Mouse (Mus musculus) liver, embryonic 12.5 days (tissue): ENCODE measurements around the gene Edil3. TPM values are rescaled to one million over a fixed set of nuclear protein-coding genes. Genes with fewer than 3 reads are reported as not detected.

Source experiments
- ATAC-seq: fragments of 200-750 bp; cut with Nextera tagmentation; 2 replicates; pipeline ENCODE4 v1.8.0; 2017; ENCODE audit warnings: moderate number of reproducible peaks, mild to moderate bottlenecking, moderate library complexity
- H3K27ac ChIP-seq: fragments of 300-500 bp; sonication (generic); 2 replicates; pipeline ENCODE4 v1.5.1; 2016; ENCODE audit warnings: mild to moderate bottlenecking
- H3K27me3 ChIP-seq: fragments of 300-500 bp; sonication (generic); replicated peaks from 2 replicates; pipeline ENCODE4 v1.6.1; 2016; ENCODE audit warnings: mild to moderate bottlenecking, moderate library complexity
- H3K36me3 ChIP-seq: fragments of 300-500 bp; sonication (generic); 2 replicates; pipeline ENCODE4 v1.6.1; 2016; ENCODE audit warnings: mild to moderate bottlenecking, moderate library complexity
- H3K4me1 ChIP-seq: fragments of 300-500 bp; sonication (generic); 2 replicates; pipeline ENCODE4 v1.6.1; 2016
- H3K4me2 ChIP-seq: fragments of 300-500 bp; sonication (generic); 2 replicates; pipeline ENCODE4 v1.6.1; 2016; ENCODE audit warnings: mild to moderate bottlenecking, moderate library complexity
- H3K4me3 ChIP-seq: fragments of 300-500 bp; sonication (generic); 2 replicates; pipeline ENCODE4 v1.5.1; 2016; ENCODE audit warnings: mild to moderate bottlenecking, moderate library complexity
- H3K9ac ChIP-seq: fragments of 300-500 bp; sonication (generic); 2 replicates; pipeline ENCODE4 v1.6.1; 2016; ENCODE audit warnings: mild to moderate bottlenecking, moderate library complexity
- H3K9me3 ChIP-seq: fragments of 300-500 bp; sonication (generic); replicated peaks from 2 replicates; pipeline ENCODE4 v1.6.1; 2016; ENCODE audit warnings: mild to moderate bottlenecking, moderate library complexity
- WGBS: fragments of 180-500 bp; shearing (Covaris S2); methylation state at CpG from one replicate; pipeline ENCODE4 v1.1.7; 2016; ENCODE audit not compliant: insufficient replicate concordance; 5-methylcytosine and 5-hydroxymethylcytosine counted together
- polyA plus RNA-seq: library from polyadenylated mRNA; unstranded; fragments of >200 nt; fragmentation: Nextera tagmentation; extraction: Ambion mirVana; gene quantifications from 2 replicates; pipeline ENCODE4 v1.2.1, GENCODE M21; 2016

The Edil3 gene
- polyA plus RNA-seq: 0.56 and 0.62 TPM in 2 replicates

DNA sequence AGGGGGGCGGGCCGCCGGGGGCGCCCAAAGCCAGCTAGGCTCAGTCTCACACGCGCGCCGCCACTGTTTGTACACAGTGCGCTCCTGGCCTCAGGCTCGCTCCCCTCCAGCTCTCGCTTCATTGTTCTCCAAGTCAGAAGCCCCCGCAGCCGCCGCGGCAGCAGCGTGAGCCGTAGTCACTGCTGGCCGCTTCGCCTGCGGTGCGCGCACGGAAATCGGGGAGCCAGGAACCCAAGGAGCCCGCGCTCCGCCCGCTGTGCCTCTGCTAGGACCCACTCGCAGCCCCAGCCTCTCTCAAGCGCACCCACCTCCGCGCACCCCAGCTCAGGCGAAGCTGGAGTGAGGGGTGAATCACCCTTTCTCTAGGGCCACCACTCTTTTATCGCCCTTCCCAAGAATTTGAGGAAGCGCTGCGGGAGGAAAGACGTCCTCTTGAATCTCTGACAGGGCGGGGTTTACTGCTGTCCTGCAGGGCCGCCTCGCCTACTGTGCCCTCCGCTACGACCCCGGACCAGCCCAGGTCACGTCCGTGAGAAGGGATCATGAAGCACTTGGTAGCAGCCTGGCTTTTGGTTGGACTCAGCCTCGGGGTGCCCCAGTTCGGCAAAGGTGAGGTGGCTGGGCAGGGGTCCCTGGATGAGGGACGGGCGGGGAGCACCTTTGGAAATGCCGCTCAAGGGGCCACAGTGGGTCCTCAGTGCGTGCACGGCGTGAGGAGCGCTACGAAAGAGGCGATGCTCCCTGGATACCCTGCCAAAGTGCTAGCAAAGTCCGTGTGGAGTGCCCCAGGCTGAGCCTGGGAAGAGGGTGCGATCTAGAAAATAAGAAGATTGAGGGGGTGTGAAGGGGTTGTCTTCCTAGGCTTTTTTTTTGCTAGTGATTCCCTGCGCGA, at the start of gene Edil3:
TSS of gene Edil3 (plus strand) at position 33 of the 892 bp plus-strand sequence.
- Histone ChIP-seq H3K27me3 (peaks cover 40% of the 10 kb centered on the region), H3K36me3 (no peaks in the 10 kb centered on the region), H3K4me3 (peak within 1 kb of the TSS; percentile 51), H3K9ac (peak within 1 kb of the TSS; percentile 22), H3K27ac (no peak within 1 kb of the TSS), H3K9me3 (no peaks in the 10 kb centered on the region), H3K4me1 (no peaks in the 10 kb centered on the region), H3K4me2 (peak within 1 kb of the TSS; percentile 67)
- peak; percentile 40; the same call in 1 of the 2 replicates for ATAC-seq
- WGBS: under 1% methylated on average over 51 of the region's 60 CpGs

DNA sequence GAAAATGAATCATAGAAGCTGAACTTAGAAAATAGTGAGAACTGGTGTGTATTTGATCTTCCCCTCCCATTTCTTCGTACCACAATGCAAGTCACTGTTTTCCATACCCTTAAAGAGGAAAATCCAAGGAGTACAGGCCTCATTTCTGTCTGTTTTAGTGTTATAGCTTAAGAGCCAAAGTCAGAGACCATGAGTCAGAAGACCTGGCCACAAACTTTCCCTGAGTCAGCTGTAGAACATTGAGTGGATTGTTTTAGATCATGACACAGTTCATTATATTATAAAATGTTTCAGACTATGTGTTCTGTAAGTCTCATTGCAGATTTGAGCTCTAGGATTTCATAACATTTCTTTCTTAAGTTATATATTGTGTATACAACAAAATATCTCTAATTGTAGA, 22.1 kb upstream of the Edil3 start:
- no peak for ATAC-seq
- Histone ChIP-seq H3K36me3 (no peaks in the 10 kb centered on the region), H3K4me1 (no peaks in the 10 kb centered on the region), H3K9ac (no peak overlapping the region), H3K4me2 (no peak overlapping the region), H3K4me3 (no peak overlapping the region), H3K9me3 (no peaks in the 10 kb centered on the region), H3K27me3 (no peaks in the 10 kb centered on the region), H3K27ac (no peak overlapping the region)
- WGBS: 63% methylated on average over 1 of the region's 1 CpGs

DNA sequence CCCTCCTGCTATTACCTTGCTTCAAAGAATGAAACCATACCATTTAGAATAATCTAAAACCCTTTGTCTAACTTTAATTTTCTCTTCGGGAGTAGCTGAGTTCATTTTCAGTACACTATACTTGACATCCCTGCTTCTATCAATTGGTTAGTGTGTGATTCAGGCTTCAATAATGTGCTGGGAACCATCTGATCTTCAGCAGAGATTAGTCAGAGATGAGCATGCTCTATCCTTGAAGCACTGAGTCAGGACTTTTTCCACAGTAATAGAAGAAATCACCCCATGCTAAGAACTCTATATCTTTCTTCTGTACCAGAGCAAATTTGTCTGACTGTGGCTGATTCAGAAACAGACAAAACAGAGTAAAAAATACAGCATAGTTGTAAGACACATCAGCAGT, 20.3 kb upstream of the Edil3 start:
- Histone ChIP-seq H3K27ac (no peak overlapping the region), H3K4me1 (no peaks in the 10 kb centered on the region), H3K36me3 (no peaks in the 10 kb centered on the region), H3K4me2 (no peak overlapping the region), H3K4me3 (no peak overlapping the region), H3K9ac (no peak overlapping the region), H3K9me3 (no peaks in the 10 kb centered on the region), H3K27me3 (no peaks in the 10 kb centered on the region)
- WGBS: 86% methylated on average over 1 of the region's 1 CpGs
- no peak for ATAC-seq

DNA sequence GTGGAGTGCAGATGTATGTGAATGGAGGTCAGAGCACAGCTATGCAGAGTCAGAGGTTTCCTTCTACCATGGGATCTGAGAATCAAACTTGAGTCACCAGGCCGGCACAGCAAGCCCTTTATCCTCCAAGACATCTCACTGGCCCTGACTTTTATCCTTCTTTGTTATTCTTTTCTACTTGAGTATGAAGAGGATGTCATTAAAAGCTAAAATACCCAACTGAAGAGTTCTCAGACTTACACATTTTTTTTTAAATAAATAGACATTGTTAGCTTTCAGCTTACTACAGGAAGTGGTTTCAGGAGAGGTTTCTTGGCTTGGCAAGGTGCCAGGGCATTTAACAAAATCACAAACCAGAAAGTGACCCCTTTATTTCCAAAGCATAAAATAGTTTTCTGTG, 15.4 kb upstream of the Edil3 start:
- no peak overlapping the region for H3K27ac ChIP-seq
- WGBS: 67% methylated on average over 1 of the region's 1 CpGs
- no peak for ATAC-seq

DNA sequence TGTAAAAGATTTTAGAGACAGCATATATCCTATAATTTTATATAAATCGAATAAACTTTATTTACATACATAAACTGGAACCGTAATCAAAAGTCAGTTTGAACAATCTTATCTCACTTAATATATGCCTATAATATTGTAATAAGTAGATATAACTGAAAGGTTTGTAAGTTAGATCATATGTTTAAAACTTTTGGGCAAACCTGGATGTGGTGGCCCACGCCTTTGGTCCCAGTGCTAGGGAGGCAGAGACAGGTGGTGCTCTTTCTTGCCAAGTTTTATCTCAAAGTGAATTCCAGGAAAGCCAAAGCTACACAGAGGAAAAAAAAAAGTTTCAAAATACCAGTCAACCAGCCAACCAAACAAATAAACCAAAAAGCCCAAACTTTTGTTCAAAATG, 15.0 kb upstream of the Edil3 start:
- no peak overlapping the region for H3K27ac ChIP-seq
- H3K9me3 ChIP-seq: no peaks in the 10 kb centered on the region
- no peaks in the 10 kb centered on the region for H3K4me1 ChIP-seq
- no peak overlapping the region for H3K4me3 ChIP-seq
- no peak for ATAC-seq
- no peaks in the 10 kb centered on the region for H3K27me3 ChIP-seq
- 69% methylated on average over 3 of the region's 3 CpGs for WGBS
- H3K36me3 ChIP-seq: no peaks in the 10 kb centered on the region
- no peak overlapping the region for H3K4me2 ChIP-seq
- H3K9ac ChIP-seq: no peak overlapping the region

More for the DNA sequence above, 15.4 kb upstream of the Edil3 start:
- Histone ChIP-seq H3K27me3 (no peaks in the 10 kb centered on the region), H3K4me1 (no peaks in the 10 kb centered on the region), H3K9ac (no peak overlapping the region), H3K9me3 (no peaks in the 10 kb centered on the region), H3K4me2 (no peak overlapping the region), H3K36me3 (no peaks in the 10 kb centered on the region), H3K4me3 (no peak overlapping the region)

DNA sequence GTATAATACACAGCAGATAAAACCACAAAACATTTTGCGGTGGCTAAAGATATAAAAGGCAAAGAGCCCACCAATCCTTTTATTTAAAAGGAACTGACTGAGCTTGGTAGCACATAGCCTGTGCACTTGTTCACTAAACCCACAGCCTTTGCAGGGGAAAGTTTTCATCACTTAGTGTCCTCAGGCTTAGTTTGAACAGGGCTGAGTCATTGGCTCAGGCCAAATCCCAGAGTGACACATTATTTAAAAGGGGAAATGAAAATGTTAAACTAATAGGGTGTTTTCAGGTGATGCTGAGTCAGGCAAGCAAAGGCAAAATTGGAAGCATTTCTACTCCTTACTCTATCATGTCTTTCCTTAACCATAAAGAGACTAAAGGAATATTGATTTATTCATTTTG, 11.2 kb upstream of the Edil3 start:
- ATAC-seq: no peak
- H3K9ac ChIP-seq: no peak overlapping the region
- H3K4me2 ChIP-seq: no peak overlapping the region
- no peak overlapping the region for H3K4me3 ChIP-seq
- no peaks in the 10 kb centered on the region for H3K27me3 ChIP-seq
- no peaks in the 10 kb centered on the region for H3K36me3 ChIP-seq
- H3K27ac ChIP-seq: no peak overlapping the region
- H3K9me3 ChIP-seq: no peaks in the 10 kb centered on the region
- WGBS: 67% methylated on average over 1 of the region's 1 CpGs
- no peaks in the 10 kb centered on the region for H3K4me1 ChIP-seq

DNA sequence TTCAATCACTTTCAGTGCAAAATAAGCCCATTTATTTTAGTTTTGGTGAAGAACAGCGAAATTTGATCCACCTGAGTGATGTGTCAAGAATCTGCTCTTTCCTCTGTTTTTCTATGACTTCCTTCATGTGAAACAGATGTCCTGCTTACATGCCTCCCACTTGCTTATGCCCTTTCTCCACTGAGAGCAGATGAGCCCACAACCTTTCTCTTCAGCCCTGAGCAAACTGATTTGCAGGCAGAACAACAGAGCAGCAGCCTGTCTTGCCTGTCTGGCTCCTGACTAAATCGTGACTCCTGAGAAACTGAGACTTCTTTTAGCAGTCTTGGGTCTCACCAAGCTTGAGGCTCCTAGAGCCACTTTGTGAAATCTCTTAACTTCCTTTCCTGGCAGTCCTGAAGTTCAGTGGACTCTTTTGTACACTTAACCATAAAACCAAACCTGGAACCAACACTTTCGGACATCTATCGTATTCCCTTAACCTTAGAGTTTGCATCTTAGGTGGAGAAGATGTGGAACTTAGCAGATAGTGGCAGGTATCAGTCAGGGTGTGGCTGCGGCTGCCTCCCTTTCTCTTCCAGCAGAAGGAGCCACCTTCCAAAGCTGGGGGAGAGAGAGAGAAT, 475 bp upstream of the Edil3 start:
- peak overlapping the region; percentile 67 for H3K4me2 ChIP-seq
- H3K36me3 ChIP-seq: no peaks in the 10 kb centered on the region
- peaks cover 40% of the 10 kb centered on the region for H3K27me3 ChIP-seq
- 16% methylated on average over 5 of the region's 5 CpGs for WGBS
- H3K4me1 ChIP-seq: no peaks in the 10 kb centered on the region
- no peak overlapping the region for H3K27ac ChIP-seq
- H3K9ac ChIP-seq: no peak overlapping the region
- peak overlapping the region; percentile 51; the same call in 1 of the 2 replicates for H3K4me3 ChIP-seq
- H3K9me3 ChIP-seq: no peaks in the 10 kb centered on the region
- no peak for ATAC-seq

DNA sequence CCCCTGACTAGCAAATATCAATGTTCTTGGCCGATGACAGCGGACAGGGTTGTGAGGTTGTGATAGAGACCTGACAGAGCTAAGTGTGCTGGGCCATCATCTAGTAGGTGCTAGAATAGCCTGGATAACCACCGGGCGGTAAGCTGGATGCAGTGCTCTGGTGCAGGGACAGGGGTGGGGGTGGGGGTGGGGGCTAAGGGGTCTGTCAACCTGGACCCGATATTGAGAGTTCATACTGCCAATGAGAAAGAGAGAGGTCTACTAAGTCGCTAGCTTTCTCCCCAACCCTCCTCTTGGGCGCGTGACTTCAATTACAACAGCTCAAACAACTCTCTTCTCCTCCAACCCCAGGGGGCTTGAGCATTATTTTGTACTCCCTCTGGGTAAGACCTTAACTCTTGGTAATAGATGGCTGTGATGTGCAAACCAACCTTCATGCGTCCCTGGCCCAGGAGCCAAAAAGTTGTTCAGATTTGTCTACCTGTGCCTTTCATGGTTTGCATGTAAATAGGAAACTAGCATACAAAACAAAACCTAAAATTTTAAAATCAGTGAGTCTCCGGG, 1.1 kb downstream of the Edil3 start:
- WGBS: 8% methylated on average over 10 of the region's 10 CpGs
- ATAC-seq: no peak
- H3K27me3 ChIP-seq: peaks cover 40% of the 10 kb centered on the region
- peak overlapping the region; percentile 67 for H3K4me2 ChIP-seq
- no peak overlapping the region for H3K9ac ChIP-seq
- peak overlapping the region; percentile 51; the same call in 1 of the 2 replicates for H3K4me3 ChIP-seq
- no peak overlapping the region for H3K27ac ChIP-seq
- no peaks in the 10 kb centered on the region for H3K4me1 ChIP-seq
- no peaks in the 10 kb centered on the region for H3K36me3 ChIP-seq
- no peaks in the 10 kb centered on the region for H3K9me3 ChIP-seq

DNA sequence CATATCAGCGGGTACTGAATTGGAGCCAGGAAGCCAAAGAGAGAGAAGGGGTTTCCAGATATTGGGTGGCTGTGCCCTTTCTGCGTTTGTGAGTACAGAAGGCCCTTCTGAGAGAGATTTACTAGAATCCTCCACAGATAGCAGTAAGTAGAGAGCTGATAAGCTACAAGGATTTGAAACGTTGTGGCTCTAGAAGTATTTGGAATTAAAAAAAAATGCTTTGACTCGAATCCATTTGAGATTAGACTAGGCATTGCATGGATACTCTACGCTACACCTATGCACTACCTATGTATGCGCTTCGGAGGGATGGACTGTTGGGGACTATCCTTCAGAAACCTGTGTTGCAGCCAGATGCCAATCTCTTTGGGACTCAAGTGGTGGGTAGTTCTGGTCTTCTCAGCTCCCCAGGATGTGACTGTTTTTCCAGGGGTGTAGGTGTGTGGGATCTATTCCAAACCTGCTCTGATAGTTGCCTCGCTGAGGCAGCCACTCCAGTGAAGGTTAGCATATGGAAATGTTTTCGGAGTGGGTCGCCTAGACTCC, 1.8 kb downstream of the Edil3 start:
- H3K36me3 ChIP-seq: no peaks in the 10 kb centered on the region
- 14% methylated on average over 10 of the region's 10 CpGs for WGBS
- H3K4me1 ChIP-seq: no peaks in the 10 kb centered on the region
- H3K27ac ChIP-seq: no peak overlapping the region
- no peak for ATAC-seq
- H3K4me3 ChIP-seq: no peak overlapping the region
- H3K9ac ChIP-seq: no peak overlapping the region
- H3K4me2 ChIP-seq: 0 out of 2 replicates have a peak overlapping the region, but pooled peaks have one; percentile 47
- H3K9me3 ChIP-seq: no peaks in the 10 kb centered on the region
- H3K27me3 ChIP-seq: peaks cover 40% of the 10 kb centered on the region

DNA sequence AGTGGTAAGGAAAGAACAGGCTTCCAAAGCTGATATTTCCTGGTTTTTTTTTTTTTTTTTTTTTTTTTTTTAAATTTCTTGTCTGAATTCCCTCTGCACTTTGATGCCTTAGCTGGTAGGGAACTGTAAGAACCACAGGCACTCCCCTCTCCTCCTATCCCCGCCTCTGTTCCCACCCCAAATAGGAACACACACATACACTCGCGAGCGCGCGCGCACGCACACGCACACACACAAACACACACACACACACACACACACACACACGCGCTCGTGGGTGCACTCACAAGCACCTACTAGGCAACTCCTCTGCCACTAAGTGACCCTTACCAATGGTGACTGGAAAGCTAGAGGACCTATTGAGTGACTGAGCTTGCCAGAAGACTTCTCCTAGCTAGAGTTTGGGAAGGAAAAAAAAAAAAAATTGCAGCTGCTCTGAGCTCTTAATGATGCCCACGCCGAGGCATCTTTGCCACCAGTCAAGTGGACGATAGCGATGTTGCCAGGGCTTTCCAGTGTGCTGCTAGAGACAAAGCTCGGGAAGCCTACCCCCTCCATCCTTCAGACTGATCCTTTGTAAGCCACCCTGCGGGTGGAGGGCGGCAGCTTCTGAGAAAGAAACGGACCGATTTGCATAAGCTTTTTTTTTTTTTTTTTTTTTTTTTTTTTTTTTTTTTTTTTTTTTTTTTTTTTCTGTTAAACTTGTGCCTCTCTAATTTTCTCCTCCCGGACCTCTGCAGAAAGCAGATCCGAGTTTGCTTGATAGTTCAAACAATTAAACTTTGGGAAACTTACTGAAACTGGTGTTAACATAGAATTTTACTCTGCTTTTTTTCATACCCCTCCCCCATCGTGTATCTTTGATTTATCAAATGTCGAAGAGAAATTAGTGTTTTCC, 2.5 kb downstream of the Edil3 start:
- H3K9me3 ChIP-seq: no peaks in the 10 kb centered on the region
- H3K4me3 ChIP-seq: peak overlapping the region; percentile 32
- no peak overlapping the region for H3K27ac ChIP-seq
- H3K27me3 ChIP-seq: peaks cover 40% of the 10 kb centered on the region
- ATAC-seq: no peak
- no peaks in the 10 kb centered on the region for H3K36me3 ChIP-seq
- H3K4me2 ChIP-seq: peak overlapping the region; percentile 47
- 3% methylated on average over 25 of the region's 25 CpGs for WGBS
- no peak overlapping the region for H3K9ac ChIP-seq
- H3K4me1 ChIP-seq: no peaks in the 10 kb centered on the region

DNA sequence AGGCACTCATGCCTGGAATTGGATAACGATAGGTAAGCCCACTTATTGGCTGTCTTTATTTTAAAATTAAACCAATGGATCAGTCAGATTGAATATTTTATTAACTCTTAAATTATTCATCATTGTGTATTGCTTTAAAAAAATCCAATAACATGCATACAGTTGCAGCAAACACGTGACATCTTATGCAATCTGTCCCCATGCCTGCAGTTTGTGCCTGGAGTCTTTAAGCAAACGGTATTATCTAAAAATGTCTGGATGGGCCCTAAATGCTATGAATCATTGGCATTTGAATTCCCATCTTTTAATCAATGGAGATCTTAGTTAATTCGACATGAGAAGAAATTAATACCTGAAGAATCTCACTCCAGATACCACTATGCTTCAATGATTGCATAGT, 3.2 kb downstream of the Edil3 start:
- no peak overlapping the region for H3K4me2 ChIP-seq

More for the DNA sequence above, 3.2 kb downstream of the Edil3 start:
- no peak overlapping the region for H3K4me3 ChIP-seq
- no peak for ATAC-seq
- peaks cover 40% of the 10 kb centered on the region for H3K27me3 ChIP-seq
- no peaks in the 10 kb centered on the region for H3K4me1 ChIP-seq
- H3K9me3 ChIP-seq: no peaks in the 10 kb centered on the region
- WGBS: 24% methylated on average over 4 of the region's 4 CpGs
- no peaks in the 10 kb centered on the region for H3K36me3 ChIP-seq
- no peak overlapping the region for H3K9ac ChIP-seq
- H3K27ac ChIP-seq: no peak overlapping the region
